Mouse (Mus musculus) lung, adult 2 months (tissue): ENCODE measurements around the gene Akr1b8. TPM values are rescaled to one million over a fixed set of nuclear protein-coding genes. Genes with fewer than 3 reads are reported as not detected.
"Not testable (repeated sequence)": the region's sequence is repeated elsewhere in the genome, so short reads cannot be mapped to it uniquely, and the experiment has no call there.

Experiments used
- DNase-seq: peaks from one replicate; pipeline ENCODE4 v3.0.0; 2022
- H3K4me1 ChIP-seq: fragments of 200-500 bp; 2 replicates; pipeline ENCODE4 v1.6.1; 2011; ENCODE audit warnings: low read length; ENCODE audit not compliant: control insufficient read depth, insufficient read depth
- H3K4me3 ChIP-seq: fragments of 200-500 bp; replicated peaks from 2 replicates; pipeline ENCODE3; 2011; ENCODE audit warnings: low read depth, mild to moderate bottlenecking, control low read depth, low read length; ENCODE audit errors: extremely low read depth
- CTCF ChIP-seq: fragments of 200-500 bp; IDR thresholded peaks from 2 replicates; pipeline ENCODE4 v1.5.1; 2011; ENCODE audit warnings: mild to moderate bottlenecking, low read length, control low read depth; ENCODE audit not compliant: insufficient read depth
- POLR2A ChIP-seq: fragments of 200-500 bp; IDR thresholded peaks from 2 replicates; pipeline ENCODE4 v1.6.1; 2011; ENCODE audit warnings: low read depth, mild to moderate bottlenecking, control low read depth, low read length, borderline replicate concordance; ENCODE audit errors: extremely low read depth
- WGBS: fragments of 180-500 bp; shearing (Covaris S2); methylation state at CpG from one replicate; pipeline ENCODE4 v1.1.7; 2018; 5-methylcytosine and 5-hydroxymethylcytosine counted together
- polyA plus RNA-seq: library from polyadenylated mRNA; depleted of rRNA; stranded (reverse); fragments of >200 nt; gene quantifications from 2 replicates; pipeline ENCODE4 v1.2.3, GENCODE M21; 2012

Akr1b8 gene
- polyA plus RNA-seq, 1 experiment = 13.8 TPM

DNA sequence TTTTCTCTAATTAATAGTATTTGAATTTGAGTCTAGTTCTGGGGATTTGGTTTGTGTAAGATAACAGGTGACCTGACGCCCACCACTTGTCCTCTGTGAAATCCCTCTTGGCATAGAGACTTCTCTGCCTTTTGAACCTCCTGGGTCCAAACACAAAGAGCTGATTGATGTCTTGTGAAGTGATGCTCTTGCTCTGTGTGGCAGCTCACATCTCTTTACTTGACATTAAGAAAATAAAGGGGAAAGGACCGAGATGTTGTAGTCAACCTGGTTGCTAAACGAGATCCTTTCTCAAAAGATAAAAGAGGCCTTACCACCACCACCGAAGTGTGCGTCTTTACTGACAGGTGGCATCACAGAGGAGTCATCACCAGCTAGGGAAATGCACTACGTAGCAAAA, 35.3 kb upstream of the Akr1b8 start:
- TF ChIP-seq CTCF = no peak
- no peak for TF ChIP-seq POLR2A
- Histone ChIP-seq H3K4me1 (peaks cover 11% of the 10 kb centered on the region), H3K4me3 (no peak overlapping the region)
- DNase-seq = no peak
- 59% methylated on average over 6 of the region's 6 CpGs for WGBS

DNA sequence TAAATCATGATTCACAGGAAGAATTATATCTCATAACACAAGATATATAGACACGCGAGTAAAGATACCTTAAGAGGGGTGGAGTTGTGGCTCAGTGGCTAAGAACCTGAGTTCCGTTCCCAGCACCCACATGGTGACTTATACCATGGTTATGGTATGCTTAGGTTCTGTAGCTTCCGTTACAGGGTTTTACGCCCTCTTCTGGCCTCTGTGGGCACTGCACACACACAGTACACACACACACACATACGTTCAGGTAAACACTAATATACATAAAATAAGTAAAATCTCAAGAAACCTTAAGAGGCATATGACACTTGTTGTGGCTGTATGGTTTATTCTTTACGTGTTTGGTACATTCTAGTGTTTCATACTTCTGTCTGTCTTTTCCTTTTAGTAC, 31.8 kb upstream of the Akr1b8 start:
- no peak for DNase-seq
- H3K4me3 ChIP-seq = no peak overlapping the region
- TF ChIP-seq CTCF = no peak
- no peak for TF ChIP-seq POLR2A
- 94% methylated on average over 7 of the region's 7 CpGs for WGBS
- H3K4me1 ChIP-seq = peaks cover 2% of the 10 kb centered on the region; the same call in 1 of the 2 replicates

GRCm38 (mm10) chr6:34331379-34331778, 22.5 kb upstream of the Akr1b8 start:
- H3K4me3 ChIP-seq = no peak overlapping the region
- no peak for TF ChIP-seq CTCF
- no peak for TF ChIP-seq POLR2A
- no peak for DNase-seq
- H3K4me1 ChIP-seq = 0 out of 2 replicates have a peak, but pooled peaks cover 2% of the 10 kb centered on the region
- 79% methylated on average over 5 of the region's 5 CpGs for WGBS

DNA sequence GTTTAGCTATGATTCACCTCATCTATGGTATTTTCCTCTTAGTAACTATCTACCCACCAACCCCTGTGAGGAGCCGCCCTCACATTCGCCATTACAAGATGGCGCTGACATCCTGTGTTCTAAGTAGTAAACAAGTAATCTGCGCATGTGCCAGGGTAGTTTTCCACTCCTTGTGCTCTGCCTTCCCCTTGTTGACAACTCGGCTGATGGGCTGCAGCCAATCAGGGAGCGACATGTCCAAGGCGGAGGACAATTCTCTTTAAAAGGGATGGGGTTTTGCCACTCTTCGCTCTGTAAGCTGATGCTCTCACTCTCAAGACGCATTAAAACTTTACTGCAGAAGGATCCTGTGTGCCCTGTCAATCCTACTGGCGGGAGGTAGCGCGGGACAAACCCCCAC, 22.1 kb upstream of the Akr1b8 start:
- 90% methylated on average over 12 of the region's 12 CpGs for WGBS
- not testable (repeated sequence) for DNase-seq, H3K4me3 ChIP-seq, H3K4me1 ChIP-seq

DNA sequence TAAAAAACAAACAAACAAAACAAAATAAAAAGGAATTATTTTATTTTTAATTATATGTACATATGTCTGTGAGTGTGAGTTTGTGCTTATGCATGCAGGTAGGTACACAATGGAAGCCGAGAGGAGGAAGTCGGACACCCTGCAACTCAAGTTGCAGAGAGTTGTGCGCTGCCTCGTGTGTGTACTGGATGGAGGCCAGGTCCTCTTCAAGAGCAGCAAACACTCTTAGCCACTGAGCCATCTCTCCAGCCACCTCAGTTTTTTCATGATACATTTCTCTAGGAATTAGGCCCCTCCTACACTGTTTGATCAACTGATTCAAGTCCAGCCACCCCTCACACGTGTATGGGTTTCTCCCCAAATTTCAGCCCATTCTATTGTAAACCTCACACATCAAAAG, 19.2 kb upstream of the Akr1b8 start:
- WGBS = 42% methylated on average over 5 of the region's 5 CpGs
- TF ChIP-seq POLR2A = no peak
- TF ChIP-seq CTCF = no peak
- Histone ChIP-seq H3K4me1 (0 out of 2 replicates have a peak, but pooled peaks cover 2% of the 10 kb centered on the region), H3K4me3 (no peak overlapping the region)
- DNase-seq = peak; percentile 34

- no peak for DNase-seq
- Histone ChIP-seq H3K4me1 (0 out of 2 replicates have a peak, but pooled peaks cover 2% of the 10 kb centered on the region), H3K4me3 (no peak overlapping the region)
- 81% methylated on average over 2 of the region's 2 CpGs for WGBS
- no peak for TF ChIP-seq CTCF
- TF ChIP-seq POLR2A = no peak
Observed at GRCm38 (mm10) chr6:34337799-34338198, 16.1 kb upstream of the Akr1b8 start.

- 74% methylated on average over 4 of the region's 4 CpGs for WGBS
- no peak for DNase-seq
- TF ChIP-seq POLR2A = no peak
- TF ChIP-seq CTCF = no peak
- Histone ChIP-seq H3K4me1 (no peaks in the 10 kb centered on the region), H3K4me3 (no peak overlapping the region)
Observed at GRCm38 (mm10) chr6:34341991-34342390, 11.9 kb upstream of the Akr1b8 start.

DNA sequence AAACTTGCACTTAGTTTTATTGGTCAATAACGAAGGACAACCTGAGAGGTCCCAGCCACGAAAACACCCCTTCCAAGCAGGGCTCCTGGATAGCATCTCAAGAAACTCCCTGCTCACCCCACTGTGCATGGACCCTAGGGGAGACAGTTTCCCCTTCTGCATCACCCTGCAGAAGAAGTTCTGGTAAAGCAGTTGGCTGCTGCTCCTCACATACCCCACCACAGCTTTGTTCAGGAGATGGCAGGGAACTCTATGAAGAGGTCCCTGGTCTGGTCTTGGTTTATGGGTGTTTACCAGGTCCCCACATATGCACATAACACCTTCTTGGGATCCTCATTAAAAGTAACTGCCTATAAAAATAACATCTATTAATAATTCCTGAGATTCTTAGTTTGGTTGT, 11.4 kb upstream of the Akr1b8 start:
- no peak for TF ChIP-seq CTCF
- TF ChIP-seq POLR2A = no peak
- Histone ChIP-seq H3K4me3 (no peak overlapping the region), H3K4me1 (no peaks in the 10 kb centered on the region)
- no peak for DNase-seq
- WGBS = 80% methylated on average over 2 of the region's 2 CpGs

- Histone ChIP-seq H3K4me1 (no peaks in the 10 kb centered on the region), H3K4me3 (no peak overlapping the region)
- no peak for DNase-seq
- WGBS = 71% methylated on average over 6 of the region's 6 CpGs
- TF ChIP-seq POLR2A (no peak), CTCF (no peak)
Observed at GRCm38 (mm10) chr6:34343426-34343825, 10.5 kb upstream of the Akr1b8 start.

DNA sequence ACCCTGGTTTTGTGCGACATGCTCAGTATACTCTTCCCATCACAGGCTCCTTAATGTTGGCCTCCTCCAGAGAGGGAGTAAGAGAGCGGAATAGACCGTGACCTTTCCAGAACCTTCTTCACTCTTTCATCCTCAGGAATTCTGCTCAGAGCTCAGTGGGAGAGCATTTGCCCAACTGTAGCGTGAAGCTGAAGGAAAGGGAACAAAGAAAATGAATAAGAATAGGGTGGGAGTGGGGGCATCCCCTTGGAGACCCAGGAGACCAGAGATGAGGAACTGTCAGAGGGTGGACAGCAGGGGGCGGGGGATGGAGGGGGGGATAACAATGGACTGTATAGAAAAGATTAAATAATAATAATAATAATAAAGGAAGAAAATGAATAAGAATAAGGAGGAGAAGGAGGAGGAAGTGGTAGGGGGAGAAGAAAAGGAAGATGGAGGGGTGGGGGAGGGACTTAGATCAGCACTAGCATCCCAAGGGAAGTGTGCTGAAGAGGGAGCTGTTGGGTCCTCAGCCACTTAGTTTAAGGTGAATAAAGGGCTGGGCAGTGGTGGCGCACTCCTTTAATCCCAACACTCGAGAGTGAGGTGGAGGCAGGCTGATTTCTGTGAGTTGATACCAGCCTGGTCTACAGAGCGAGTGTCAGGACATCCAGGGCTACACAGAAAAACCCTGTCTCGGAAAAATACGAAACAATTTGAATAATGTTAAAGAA, 9.6 kb upstream of the Akr1b8 start:
- DNase-seq = no peak
- H3K4me1 ChIP-seq = no peaks in the 10 kb centered on the region
- no peak for TF ChIP-seq POLR2A
- TF ChIP-seq CTCF = no peak
- no peak overlapping the region for H3K4me3 ChIP-seq
- 70% methylated on average over 10 of the region's 10 CpGs for WGBS
